Mouse (Mus musculus): ENCODE measurements around the gene Ate1. TPM values are rescaled to one million over a fixed set of nuclear protein-coding genes. Genes with fewer than 3 reads are reported as not detected.

Gene Ate1
- polyA plus RNA-seq, 1 experiment: 9.8 TPM

DNA sequence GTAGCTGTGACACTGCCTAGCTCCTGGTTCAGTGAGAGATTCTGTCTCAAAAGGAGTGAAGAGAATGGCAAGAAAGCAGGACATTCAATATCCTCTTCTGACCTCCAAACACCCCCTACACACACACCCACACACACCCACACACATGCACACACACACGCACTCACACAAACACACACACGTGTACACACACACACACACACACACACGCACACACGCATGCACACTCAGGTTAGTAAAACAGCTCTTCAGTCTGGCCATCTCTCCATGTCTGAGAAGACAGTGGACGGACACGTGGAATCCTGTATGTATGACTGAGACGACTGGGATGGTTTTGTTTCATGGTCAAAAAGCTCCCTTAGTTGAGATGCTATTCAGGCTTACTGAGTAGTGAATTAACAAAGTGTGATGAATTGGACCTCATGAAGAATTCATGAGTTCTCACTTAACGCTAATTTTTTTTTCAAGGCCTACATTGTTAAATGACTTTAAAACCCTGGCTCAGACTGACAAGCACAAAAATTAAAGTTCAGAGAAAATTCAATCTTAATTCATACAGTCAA, 134.4 kb downstream of the Ate1 start:
- Histone ChIP-seq H3ac (ENCODE audit: control insufficient read depth, insufficient read length) (no peak overlapping the region), H3K27me3 (ENCODE audit: control insufficient read depth, insufficient read depth, insufficient read length) (no peaks in the 10 kb centered on the region), H3K4me2 (ENCODE audit: low read depth) (no peak overlapping the region), H3K36me3 (ENCODE audit: control insufficient read depth, insufficient read depth) (peaks cover 7% of the 10 kb centered on the region), H3K79me2 (ENCODE audit: control insufficient read depth, insufficient read depth) (no peaks in the 10 kb centered on the region), H3K4me3 (no peak overlapping the region)
- no peak for TF ChIP-seq TCF3 (IDR thresholded peaks at IDR 0.05; ENCODE audit: insufficient read length, low read depth)

DNA sequence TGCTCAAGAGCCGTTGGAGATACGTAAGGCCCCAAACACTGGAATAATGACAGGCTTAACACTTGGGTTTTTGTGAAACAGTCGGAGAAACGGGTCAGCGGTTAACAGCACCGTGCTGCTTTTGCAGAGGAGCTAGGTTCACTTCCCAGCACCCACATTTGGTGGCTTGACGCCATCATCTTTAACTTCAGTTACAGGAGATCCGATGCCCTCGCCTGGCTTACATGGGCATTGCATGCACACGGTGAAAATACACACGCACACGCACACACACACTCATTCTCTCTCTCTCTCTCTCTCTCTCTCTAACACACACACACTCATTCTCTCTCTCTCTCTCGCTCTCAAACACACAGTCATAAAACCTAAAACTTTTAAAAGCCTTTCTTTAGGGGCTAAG, 138.0 kb downstream of the Ate1 start:
- TF ChIP-seq CEBPB (IDR thresholded peaks at IDR 0.05; ENCODE audit: insufficient read depth, poor library complexity, severe bottlenecking) (no peak), TCF12 (IDR thresholded peaks at IDR 0.05; ENCODE audit: insufficient read depth, poor library complexity, severe bottlenecking) (no peak), MYOG (IDR thresholded peaks at IDR 0.05; ENCODE audit: control insufficient read depth in 1 of 3, insufficient read depth in 1 of 3, insufficient read length in 2 of 3, low read depth in 2 of 3) (no peak), MYOD1 (IDR thresholded peaks at IDR 0.05; ENCODE audit: control insufficient read depth in 1 of 3, insufficient read length in 2 of 3, low read depth in 2 of 3) (no peak), USF1 (IDR thresholded peaks at IDR 0.05; ENCODE audit: low read depth) (no peak), SRF (IDR thresholded peaks at IDR 0.05; ENCODE audit: control insufficient read depth, insufficient read length, low read depth) (no peak), POLR2AphosphoS2 (IDR thresholded peaks at IDR 0.05; ENCODE audit: insufficient read length, low read depth) (no peak), MAX (IDR thresholded peaks at IDR 0.05; ENCODE audit: low read depth) (no peak), REST (IDR thresholded peaks at IDR 0.05; ENCODE audit: insufficient read depth, insufficient read length) (no peak), TCF3 (IDR thresholded peaks at IDR 0.05; ENCODE audit: insufficient read length, low read depth) (no peak), POLR2A (IDR thresholded peaks at IDR 0.05; ENCODE audit: insufficient read length, low read depth) (no peak)
- no peaks in the 10 kb centered on the region for H3K79me2 ChIP-seq (ENCODE audit: control insufficient read depth, insufficient read depth)
- no peak overlapping the region for H3ac ChIP-seq (ENCODE audit: control insufficient read depth, insufficient read length)
- H3K4me2 ChIP-seq (ENCODE audit: low read depth): no peak overlapping the region
- H3K36me3 ChIP-seq (ENCODE audit: control insufficient read depth, insufficient read depth): no peaks in the 10 kb centered on the region
- H3K27me3 ChIP-seq (ENCODE audit: control insufficient read depth, insufficient read depth, insufficient read length): no peaks in the 10 kb centered on the region
- no peak overlapping the region for H3K4me3 ChIP-seq

DNA sequence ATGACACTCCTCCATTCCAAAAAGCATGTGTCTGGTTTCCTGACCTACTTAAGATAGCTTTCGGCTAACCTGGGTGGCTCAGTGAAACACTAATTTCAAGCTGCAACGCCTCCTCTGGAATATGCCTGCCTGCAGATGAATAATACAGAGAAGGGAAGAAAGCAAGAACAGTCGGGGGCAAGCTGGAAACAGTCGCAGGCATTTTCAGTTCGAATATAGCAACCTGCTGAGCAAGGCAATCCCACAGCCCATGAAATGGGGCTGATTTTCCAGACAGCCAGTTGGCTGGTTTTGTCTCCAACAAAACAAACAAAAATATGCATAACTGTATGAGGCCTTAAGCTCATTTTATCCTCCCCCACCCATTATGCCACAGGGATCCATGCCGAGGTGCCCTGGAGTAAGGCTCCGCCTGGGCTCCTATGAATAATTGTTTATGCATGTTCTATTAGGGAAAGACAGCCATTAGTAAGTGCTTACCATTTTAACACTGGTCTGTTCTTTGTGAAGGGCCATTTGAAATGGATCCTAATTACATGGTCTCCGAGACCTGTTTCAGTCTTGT, 138.7 kb downstream of the Ate1 start:
- Histone ChIP-seq H3K79me2 (ENCODE audit: control insufficient read depth, insufficient read depth) (no peaks in the 10 kb centered on the region), H3K27me3 (ENCODE audit: control insufficient read depth, insufficient read depth, insufficient read length) (no peaks in the 10 kb centered on the region), H3K4me2 (ENCODE audit: low read depth) (no peak overlapping the region), H3K4me3 (no peak overlapping the region), H3ac (ENCODE audit: control insufficient read depth, insufficient read length) (no peak overlapping the region), H3K36me3 (ENCODE audit: control insufficient read depth, insufficient read depth) (no peaks in the 10 kb centered on the region)
- TF ChIP-seq MYOD1 (IDR thresholded peaks at IDR 0.05; ENCODE audit: control insufficient read depth in 1 of 3, insufficient read length in 2 of 3, low read depth in 2 of 3): no peak
- no peak for TF ChIP-seq E2F4 (IDR thresholded peaks at IDR 0.05; ENCODE audit: insufficient read depth)
- TF ChIP-seq MAX (IDR thresholded peaks at IDR 0.05; ENCODE audit: low read depth): no peak
- TF ChIP-seq POLR2A (IDR thresholded peaks at IDR 0.05; ENCODE audit: insufficient read length, low read depth): no peak
- no peak for TF ChIP-seq USF1 (IDR thresholded peaks at IDR 0.05; ENCODE audit: low read depth)
- TF ChIP-seq REST (IDR thresholded peaks at IDR 0.05; ENCODE audit: insufficient read depth, insufficient read length): no peak
- no peak for TF ChIP-seq SRF (IDR thresholded peaks at IDR 0.05; ENCODE audit: control insufficient read depth, insufficient read length, low read depth)
- TF ChIP-seq POLR2AphosphoS2 (IDR thresholded peaks at IDR 0.05; ENCODE audit: insufficient read length, low read depth): no peak
- no peak for TF ChIP-seq CEBPB (IDR thresholded peaks at IDR 0.05; ENCODE audit: insufficient read depth, poor library complexity, severe bottlenecking)
- TF ChIP-seq MYOG (IDR thresholded peaks at IDR 0.05; ENCODE audit: control insufficient read depth in 1 of 3, insufficient read depth in 1 of 3, insufficient read length in 2 of 3, low read depth in 2 of 3): no peak
- TF ChIP-seq TCF12 (IDR thresholded peaks at IDR 0.05; ENCODE audit: insufficient read depth, poor library complexity, severe bottlenecking): no peak
- TF ChIP-seq TCF3 (IDR thresholded peaks at IDR 0.05; ENCODE audit: insufficient read length, low read depth): no peak

DNA sequence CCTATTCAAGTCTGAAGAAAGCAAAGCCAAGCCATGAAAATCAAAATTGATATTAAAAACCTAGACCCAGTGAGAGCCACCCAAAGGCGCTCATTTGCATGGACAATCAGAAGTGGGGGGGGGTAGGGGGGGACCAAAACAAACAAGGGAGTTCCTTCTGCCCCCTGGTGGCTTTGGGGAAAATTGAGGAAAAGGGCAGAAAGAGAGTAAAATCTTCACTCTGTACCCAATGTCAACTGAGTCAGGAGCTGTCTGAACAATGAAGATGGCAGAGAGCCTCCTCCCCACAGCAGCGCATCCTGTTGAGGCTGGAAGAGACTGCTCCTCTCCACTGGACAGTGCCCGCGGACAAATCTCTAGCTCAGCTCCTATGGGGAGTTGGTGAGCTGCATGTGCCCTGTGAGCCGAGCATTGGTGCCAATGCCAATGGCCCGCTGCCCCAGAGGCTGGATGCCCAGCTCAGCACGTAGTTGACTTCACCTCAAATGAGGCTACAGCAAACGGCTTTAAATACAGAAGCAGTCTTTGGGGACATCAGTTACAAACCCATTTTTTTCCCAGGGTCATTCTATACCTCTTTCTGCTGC, 139.3 kb downstream of the Ate1 start:
- no peaks in the 10 kb centered on the region for H3K27me3 ChIP-seq (ENCODE audit: control insufficient read depth, insufficient read depth, insufficient read length)
- H3K79me2 ChIP-seq (ENCODE audit: control insufficient read depth, insufficient read depth): no peaks in the 10 kb centered on the region
- no peak overlapping the region for H3K4me3 ChIP-seq
- no peaks in the 10 kb centered on the region for H3K36me3 ChIP-seq (ENCODE audit: control insufficient read depth, insufficient read depth)
- H3ac ChIP-seq (ENCODE audit: control insufficient read depth, insufficient read length): no peak overlapping the region
- TF ChIP-seq MYOD1 (IDR thresholded peaks at IDR 0.05; ENCODE audit: control insufficient read depth in 1 of 3, insufficient read length in 2 of 3, low read depth in 2 of 3): no peak
- TF ChIP-seq REST (IDR thresholded peaks at IDR 0.05; ENCODE audit: insufficient read depth, insufficient read length): no peak
- no peak for TF ChIP-seq MYOG (IDR thresholded peaks at IDR 0.05; ENCODE audit: control insufficient read depth in 1 of 3, insufficient read depth in 1 of 3, insufficient read length in 2 of 3, low read depth in 2 of 3)
- no peak for TF ChIP-seq MAX (IDR thresholded peaks at IDR 0.05; ENCODE audit: low read depth)
- no peak for TF ChIP-seq POLR2AphosphoS2 (IDR thresholded peaks at IDR 0.05; ENCODE audit: insufficient read length, low read depth)
- TF ChIP-seq SRF (IDR thresholded peaks at IDR 0.05; ENCODE audit: control insufficient read depth, insufficient read length, low read depth): no peak
- TF ChIP-seq USF1 (IDR thresholded peaks at IDR 0.05; ENCODE audit: low read depth): no peak
- TF ChIP-seq E2F4 (IDR thresholded peaks at IDR 0.05; ENCODE audit: insufficient read depth): no peak
- TF ChIP-seq CEBPB (IDR thresholded peaks at IDR 0.05; ENCODE audit: insufficient read depth, poor library complexity, severe bottlenecking): no peak
- no peak for TF ChIP-seq POLR2A (IDR thresholded peaks at IDR 0.05; ENCODE audit: insufficient read length, low read depth)
- no peak for TF ChIP-seq TCF3 (IDR thresholded peaks at IDR 0.05; ENCODE audit: insufficient read length, low read depth)
- no peak for TF ChIP-seq TCF12 (IDR thresholded peaks at IDR 0.05; ENCODE audit: insufficient read depth, poor library complexity, severe bottlenecking)
- H3K4me2 ChIP-seq (ENCODE audit: low read depth): no peak overlapping the region
